Mouse (Mus musculus) mouse trophoblast stem cell (cell line): ENCODE results near the gene Fbxo3.
"Not testable (repeated sequence)": the region's sequence is repeated elsewhere in the genome, so short reads cannot be mapped to it uniquely, and the experiment has no call there.

Experiments used
- in situ Hi-C, 2 experiments: fragments of 300-500 bp; cut with MseI, MboI; formaldehyde crosslinking; loops; 2 replicates in 1 of 2; 3 replicates in 1 of 2; pipeline ENCODE4 v1.15.1; 2025

Fbxo3 gene

GRCm38 (mm10) chr2:104095741-104096213 lies 68.3 kb downstream of the Fbxo3 start, which contains the start of gene Cd59a:
Cd59a (plus strand) TSS chr2:104095801.
- in situ Hi-C loops: no loop called here

GRCm38 (mm10) chr2:104096256-104096655 lies 68.7 kb downstream of the Fbxo3 start:
- in situ Hi-C loops: no loop called here

GRCm38 (mm10) chr2:104096796-104097195 lies 69.3 kb downstream of the Fbxo3 start:
- in situ Hi-C loops: not testable (repeated sequence)

GRCm38 (mm10) chr2:104097396-104097795 lies 69.9 kb downstream of the Fbxo3 start:
- in situ Hi-C loops: not testable (repeated sequence)

- in situ Hi-C loops: no loop called here
Observed at GRCm38 (mm10) chr2:104098529-104099230, 71.2 kb downstream of the Fbxo3 start.

GRCm38 (mm10) chr2:104099231-104099585 lies 71.7 kb downstream of the Fbxo3 start:
- in situ Hi-C loops: no loop called here

- in situ Hi-C loops: no loop called here
Observed at GRCm38 (mm10) chr2:104099946-104100345, 72.4 kb downstream of the Fbxo3 start.

- in situ Hi-C loops: no loop called here
Observed at GRCm38 (mm10) chr2:104104800-104105199, 77.3 kb downstream of the Fbxo3 start.

- in situ Hi-C loops: not testable (repeated sequence)
Observed at GRCm38 (mm10) chr2:104109021-104109420, 81.5 kb downstream of the Fbxo3 start.

- in situ Hi-C loops: no loop called here
Observed at GRCm38 (mm10) chr2:104109528-104109927, 82.0 kb downstream of the Fbxo3 start.

GRCm38 (mm10) chr2:104110031-104110430 lies 82.5 kb downstream of the Fbxo3 start:
- in situ Hi-C loops: no loop called here

- in situ Hi-C loops: not testable (repeated sequence)
Observed at GRCm38 (mm10) chr2:104111170-104111797, 83.8 kb downstream of the Fbxo3 start.
